8 mouse cellular contexts compared by ENCODE assay signal in genomic region chr4:127168211-127168913, GRCm38 (mm10). TPM values are rescaled to one million over a fixed set of nuclear protein-coding genes. Genes with fewer than 3 reads are reported as not detected.
DNase-seq lines count a peak whose midpoint lies in the region; ATAC-seq and TF ChIP-seq lines count a peak whose summit lies in the region.

No protein-coding gene starts in this region.

- H3K4me2 ChIP-seq in forebrain, embryonic 11.5 days (ENCODE audit: low read depth, low read length, severe bottlenecking): peak overlapping the region; percentile 99
- peak overlapping the region; percentile 95 for H3K4me2 ChIP-seq in hindbrain, embryonic 14.5 days (replicated peaks)
- H3K4me2 ChIP-seq in limb, embryonic 11.5 days (ENCODE audit: low read depth, severe bottlenecking): peak overlapping the region; percentile 100
- H3K4me2 ChIP-seq in midbrain, embryonic 11.5 days: peak overlapping the region; percentile 99

- 0 out of 2 replicates have a peak overlapping the region, but pooled peaks have one; percentile 25 for H3K27ac ChIP-seq in forebrain, embryonic 11.5 days (ENCODE audit: low read depth, low read length)
- peak overlapping the region; percentile 82 for H3K27ac ChIP-seq in hindbrain, embryonic 14.5 days
- H3K27ac ChIP-seq in limb, embryonic 11.5 days (replicated peaks; ENCODE audit: low read depth, low read length): no peak overlapping the region
- H3K27ac ChIP-seq in midbrain, embryonic 11.5 days (ENCODE audit: low read depth, low read length): peak overlapping the region; percentile 30; the same call in 1 of the 2 replicates
- no peak overlapping the region for H3K27ac ChIP-seq in small intestine, adult 2 months (ENCODE audit: insufficient read depth, low read depth, low read length)

- peaks cover 27% of the 10 kb centered on the region for H3K27me3 ChIP-seq in forebrain, embryonic 11.5 days (ENCODE audit: control insufficient read depth, insufficient read depth, low read length)
- no peaks in the 10 kb centered on the region for H3K27me3 ChIP-seq in hindbrain, embryonic 14.5 days (ENCODE audit: control insufficient read depth, insufficient read depth, low read length)
- peaks cover 47% of the 10 kb centered on the region for H3K27me3 ChIP-seq in limb, embryonic 11.5 days (ENCODE audit: control insufficient read depth, insufficient read depth, low read length)
- peaks cover 20% of the 10 kb centered on the region for H3K27me3 ChIP-seq in midbrain, embryonic 11.5 days (ENCODE audit: control insufficient read depth, insufficient read depth, low read length)
- peaks cover 26% of the 10 kb centered on the region for H3K27me3 ChIP-seq in small intestine, adult 2 months (ENCODE audit: control insufficient read depth, insufficient read depth, low read length)

- peaks cover 7% of the 10 kb centered on the region; the same call in 1 of the 2 replicates for H3K4me1 ChIP-seq in forebrain, embryonic 11.5 days (replicated peaks; ENCODE audit: control insufficient read depth, insufficient read depth, low read length)
- peaks cover 26% of the 10 kb centered on the region for H3K4me1 ChIP-seq in hindbrain, embryonic 14.5 days (replicated peaks; ENCODE audit: control insufficient read depth, insufficient read depth, low read length)
- peaks cover 9% of the 10 kb centered on the region for H3K4me1 ChIP-seq in limb, embryonic 11.5 days (ENCODE audit: control insufficient read depth, insufficient read depth, low read length)
- H3K4me1 ChIP-seq in midbrain, embryonic 11.5 days (ENCODE audit: control insufficient read depth, insufficient read depth, low read length): peaks cover 4% of the 10 kb centered on the region; the same call in 1 of the 2 replicates
- H3K4me1 ChIP-seq in small intestine, adult 2 months (ENCODE audit: control insufficient read depth, insufficient read depth, insufficient read length, low read length): peaks cover 11% of the 10 kb centered on the region

- TF ChIP-seq CTCF in small intestine, adult 2 months (IDR thresholded peaks at IDR 0.05; ENCODE audit: extremely low read depth, insufficient read length, insufficient replicate concordance, low read depth, low read length): no peak

- H3K9ac ChIP-seq in forebrain, embryonic 11.5 days (ENCODE audit: low read length): peak overlapping the region; percentile 80
- peak overlapping the region; percentile 92 for H3K9ac ChIP-seq in hindbrain, embryonic 14.5 days
- H3K9ac ChIP-seq in limb, embryonic 11.5 days (ENCODE audit: low read length): no peak overlapping the region
- peak overlapping the region; percentile 87 for H3K9ac ChIP-seq in midbrain, embryonic 11.5 days (ENCODE audit: low read length)

- under 1% methylated on average over 36 of the region's 39 CpGs for WGBS in forebrain, embryonic 11.5 days
- under 1% methylated on average over 38 of the region's 39 CpGs for WGBS in hindbrain, embryonic 14.5 days
- under 1% methylated on average over 38 of the region's 39 CpGs for WGBS in limb, embryonic 11.5 days
- under 1% methylated on average over 37 of the region's 39 CpGs for WGBS in midbrain, embryonic 11.5 days
- under 1% methylated on average over 39 of the region's 39 CpGs for WGBS in small intestine, adult 2 months

- peak overlapping the region; percentile 71 for H3K4me3 ChIP-seq in forebrain, embryonic 11.5 days (ENCODE audit: low read depth, low read length)
- peak overlapping the region; percentile 94 for H3K4me3 ChIP-seq in hindbrain, embryonic 14.5 days (replicated peaks; ENCODE audit: low read length)
- H3K4me3 ChIP-seq in limb, embryonic 11.5 days (ENCODE audit: low read depth, low read length): peak overlapping the region; percentile 65
- H3K4me3 ChIP-seq in midbrain, embryonic 11.5 days (ENCODE audit: low read depth, low read length): peak overlapping the region; percentile 87
- peak overlapping the region; percentile 61 for H3K4me3 ChIP-seq in small intestine, adult 2 months (ENCODE audit: low read depth, low read length)

- no peaks in the 10 kb centered on the region for H3K9me3 ChIP-seq in forebrain, embryonic 11.5 days (ENCODE audit: control insufficient read depth, low read length)
- no peaks in the 10 kb centered on the region for H3K9me3 ChIP-seq in hindbrain, embryonic 14.5 days (ENCODE audit: control insufficient read depth, low read length)
- no peaks in the 10 kb centered on the region for H3K9me3 ChIP-seq in limb, embryonic 11.5 days (ENCODE audit: control insufficient read depth, low read length)
- no peaks in the 10 kb centered on the region for H3K9me3 ChIP-seq in midbrain, embryonic 11.5 days (ENCODE audit: control insufficient read depth, low read length)

- DNase-seq in lung, adult 18-20 months: peak; percentile 8 to 13
- DNase-seq in lung, postnatal 25 days (ENCODE audit: low spot score): no peak
- peak; percentile 6 for DNase-seq in c-Kit-positive CD71-positive TER-119-negative erythroid progenitor cells, embryonic 14.5 days (ENCODE audit: low read depth)
- DNase-seq in forebrain, embryonic 11.5 days (ENCODE audit: low spot score): peak; percentile 83
- peak; percentile 63 for DNase-seq in hindbrain, embryonic 14.5 days (ENCODE audit: low spot score)
- peak; percentile 64 for DNase-seq in limb, embryonic 11.5 days (ENCODE audit: low spot score)
- DNase-seq in midbrain, embryonic 11.5 days (ENCODE audit: low spot score, missing footprints): peak; percentile 97

- no peak for TF ChIP-seq POLR2A in small intestine, adult 2 months (IDR thresholded peaks at IDR 0.05; ENCODE audit: low read depth, low read length)

- no peaks in the 10 kb centered on the region for H3K36me3 ChIP-seq in forebrain, embryonic 11.5 days (ENCODE audit: control insufficient read depth, insufficient read depth, low read length)
- no peaks in the 10 kb centered on the region for H3K36me3 ChIP-seq in hindbrain, embryonic 14.5 days (replicated peaks; ENCODE audit: control insufficient read depth, insufficient read depth)
- H3K36me3 ChIP-seq in limb, embryonic 11.5 days (ENCODE audit: control insufficient read depth, insufficient read depth, low read length): no peaks in the 10 kb centered on the region
- H3K36me3 ChIP-seq in midbrain, embryonic 11.5 days (ENCODE audit: control insufficient read depth, insufficient read depth, low read length): no peaks in the 10 kb centered on the region
- H3K36me3 ChIP-seq in small intestine, adult 2 months (ENCODE audit: control insufficient read depth, insufficient read depth, low read length): no peaks in the 10 kb centered on the region

- ATAC-seq in forebrain, embryonic 11.5 days (replicated peaks; ENCODE audit: low FRiP score): peak; percentile 75
- peak; percentile 69 for ATAC-seq in hindbrain, embryonic 14.5 days (ENCODE audit: low FRiP score)
- ATAC-seq in limb, embryonic 11.5 days (ENCODE audit: insufficient number of reproducible peaks, low FRiP score, low TSS enrichment, low read depth): peak; percentile 63; the same call in 1 of the 2 replicates
- ATAC-seq in midbrain, embryonic 11.5 days (ENCODE audit: low FRiP score): peak; percentile 80

RNA-seq across cellular contexts. Expression of gene Dlgap3, which starts 0.6 kb away (rescaled TPM):
- 3.1 and 4.2 TPM in 2 replicates for polyA plus RNA-seq in forebrain, embryonic 11.5 days (2014; fragmentation: Nextera tagmentation; extraction: Ambion mirVana)
- polyA plus RNA-seq in hindbrain, embryonic 14.5 days (2014; fragmentation: Nextera tagmentation; extraction: Ambion mirVana): 30.8 and 35.1 TPM in 2 replicates
- polyA plus RNA-seq in limb, embryonic 11.5 days (2014; fragmentation: Nextera tagmentation; extraction: Ambion mirVana): 0.20 and 0.25 TPM in 2 replicates
- 4.0 and 4.4 TPM in 2 replicates for polyA plus RNA-seq in midbrain, embryonic 11.5 days (2014; fragmentation: Nextera tagmentation; extraction: Ambion mirVana)
- polyA plus RNA-seq in small intestine, adult 2 months (2012; rRNA removed): 0.47 and 0.75 TPM in 2 replicates

RNA-seq across cellular contexts. Expression of gene Tmem35b, which starts 44.9 kb away (rescaled TPM):
- polyA plus RNA-seq in forebrain, embryonic 11.5 days (2014; fragmentation: Nextera tagmentation; extraction: Ambion mirVana): 11.8 and 12.6 TPM in 2 replicates
- polyA plus RNA-seq in hindbrain, embryonic 14.5 days (2014; fragmentation: Nextera tagmentation; extraction: Ambion mirVana): 14.0 and 18.1 TPM in 2 replicates
- 10.2 and 10.8 TPM in 2 replicates for polyA plus RNA-seq in limb, embryonic 11.5 days (2014; fragmentation: Nextera tagmentation; extraction: Ambion mirVana)
- 14.3 and 16.0 TPM in 2 replicates for polyA plus RNA-seq in midbrain, embryonic 11.5 days (2014; fragmentation: Nextera tagmentation; extraction: Ambion mirVana)
- 5.7 and 15.6 TPM in 2 replicates for polyA plus RNA-seq in small intestine, adult 2 months (2012; rRNA removed)

Comparison
In these comparisons a context has a peak if more than half of its experiments do, and no peak if none do; other contexts are left out.
1. H3K27ac ChIP-seq: peak in forebrain, embryonic 11.5 days (single experiment), hindbrain, embryonic 14.5 days (single experiment) and midbrain, embryonic 11.5 days (single experiment); none in limb, embryonic 11.5 days (single experiment) and small intestine, adult 2 months (single experiment).
2. Peak in every context shown above with its lines, with median percentiles within 50 percentile points of each other: ATAC-seq, H3K4me2 ChIP-seq and H3K4me3 ChIP-seq.